ENCODE assay signal across 25 mouse cellular contexts in genomic region chr6:75539703-75540102, GRCm38 (mm10).
DNase-seq lines count a peak whose midpoint lies in the region; ATAC-seq and TF ChIP-seq lines count a peak whose summit lies in the region.
"Had no signal": no experiment of that assay in that cellular context is flagged by ENCODE, and none has a peak within 500 bp of the region (broad histone marks: within the 10 kb centered on the region; RNA-seq: fewer than 3 reads in every experiment).

No protein-coding gene starts in this region.

- H3K4me3 ChIP-seq in kidney, embryonic 15.5 days (replicated peaks), result no peak overlapping the region
- H3K4me3 ChIP-seq in kidney, postnatal 0 days (replicated peaks; ENCODE audit: low read depth, low read length), result no peak overlapping the region
- no peak overlapping the region for H3K4me3 ChIP-seq in neural tube, embryonic 15.5 days (replicated peaks)
- H3K4me3 ChIP-seq: embryonic facial prominence, embryonic 10.5 days; embryonic facial prominence, embryonic 12.5 days; forebrain, embryonic 13.5 days had no signal

- H3K9me3 ChIP-seq in kidney, embryonic 15.5 days (replicated peaks), result no peaks in the 10 kb centered on the region
- H3K9me3 ChIP-seq in kidney, postnatal 0 days (replicated peaks; ENCODE audit: low read length), result no peaks in the 10 kb centered on the region
- H3K9me3 ChIP-seq in neural tube, embryonic 15.5 days (replicated peaks), result no peaks in the 10 kb centered on the region
- H3K9me3 ChIP-seq: embryonic facial prominence, embryonic 10.5 days; embryonic facial prominence, embryonic 12.5 days; forebrain, embryonic 13.5 days; G1E had no signal

- no peaks in the 10 kb centered on the region; the same call in 1 of the 2 replicates for H3K4me1 ChIP-seq in kidney, embryonic 15.5 days
- 0 out of 2 replicates have a peak, but pooled peaks cover 4% of the 10 kb centered on the region for H3K4me1 ChIP-seq in kidney, postnatal 0 days (replicated peaks; ENCODE audit: insufficient read depth, low read length)
- peaks cover 5% of the 10 kb centered on the region; the same call in 1 of the 2 replicates for H3K4me1 ChIP-seq in neural tube, embryonic 15.5 days
- H3K4me1 ChIP-seq: embryonic facial prominence, embryonic 10.5 days; embryonic facial prominence, embryonic 12.5 days had no signal

- H3K27ac ChIP-seq in kidney, embryonic 15.5 days, result no peak overlapping the region
- no peak overlapping the region for H3K27ac ChIP-seq in kidney, postnatal 0 days
- H3K27ac ChIP-seq in neural tube, embryonic 15.5 days (replicated peaks), result no peak overlapping the region
- H3K27ac ChIP-seq: embryonic facial prominence, embryonic 10.5 days; embryonic facial prominence, embryonic 12.5 days; forebrain, embryonic 13.5 days had no signal

- 41% methylated on average over 3 of the region's 3 CpGs for WGBS in kidney, embryonic 15.5 days
- 32% methylated on average over 3 of the region's 3 CpGs for WGBS in kidney, postnatal 0 days
- WGBS in neural tube, embryonic 15.5 days, result 50% methylated on average over 3 of the region's 3 CpGs

- no peak for TF ChIP-seq CTCF in kidney, postnatal 0 days (IDR thresholded peaks at IDR 0.05; ENCODE audit: low read depth)

- no peaks in the 10 kb centered on the region for H3K36me3 ChIP-seq in kidney, embryonic 15.5 days
- no peaks in the 10 kb centered on the region for H3K36me3 ChIP-seq in kidney, postnatal 0 days (ENCODE audit: insufficient read depth, low read length)
- H3K36me3 ChIP-seq in neural tube, embryonic 15.5 days, result no peaks in the 10 kb centered on the region
- H3K36me3 ChIP-seq: embryonic facial prominence, embryonic 10.5 days; embryonic facial prominence, embryonic 12.5 days; G1E had no signal

- no peaks in the 10 kb centered on the region for H3K27me3 ChIP-seq in kidney, embryonic 15.5 days
- H3K27me3 ChIP-seq in kidney, postnatal 0 days (ENCODE audit: insufficient read depth, low read length), result no peaks in the 10 kb centered on the region
- H3K27me3 ChIP-seq in neural tube, embryonic 15.5 days (replicated peaks), result no peaks in the 10 kb centered on the region
- H3K27me3 ChIP-seq: CH12.LX; embryonic facial prominence, embryonic 12.5 days; forebrain, embryonic 13.5 days; Patski had no signal

- peak; percentile 10 for DNase-seq in kidney, adult 9 months
- no peak for DNase-seq in kidney, postnatal 36 days
- no peak for DNase-seq in kidney, adult 11 months
- DNase-seq in kidney, postnatal 0 days (ENCODE audit: low spot score), result peak; percentile 68
- DNase-seq in kidney, adult 8-10 months, result no peak
- DNase-seq in neural tube, embryonic 10.5 days (ENCODE audit: extremely low spot score, low spot score), result no peak
- DNase-seq: adrenal gland, adult 8-10 months; adrenal gland, postnatal 14 days; adrenal gland, postnatal 36 days; B cell, adult 2 months; cerebellum, adult 11-12 months; cerebellum, adult 2 months; cerebellum, adult 9-10 months; cerebellum, postnatal 10 days; cerebellum, postnatal 25 days had no signal

- peak; percentile 87 for ATAC-seq in kidney, embryonic 15.5 days (replicated peaks; ENCODE audit: low FRiP score)
- ATAC-seq in kidney, postnatal 0 days (replicated peaks; ENCODE audit: low FRiP score, low read depth), result no peak; the same call in 1 of the 2 replicates
- ATAC-seq in neural tube, embryonic 15.5 days (ENCODE audit: low FRiP score), result peak; percentile 41; the same call in 1 of the 2 replicates
- ATAC-seq: activated CD4-positive, CD25-positive, alpha-beta regulatory T cell, adult 4 months; CD4-positive, CD25-positive, alpha-beta regulatory T cell, adult 4 months; forebrain, embryonic 13.5 days; Patski had no signal

- no peak overlapping the region for H3K4me2 ChIP-seq in kidney, embryonic 15.5 days
- no peak overlapping the region for H3K4me2 ChIP-seq in kidney, postnatal 0 days (ENCODE audit: low read length)
- no peak overlapping the region for H3K4me2 ChIP-seq in neural tube, embryonic 15.5 days
- H3K4me2 ChIP-seq: embryonic facial prominence, embryonic 12.5 days; forebrain, embryonic 13.5 days had no signal

- H3K9ac ChIP-seq in kidney, embryonic 15.5 days, result no peak overlapping the region
- H3K9ac ChIP-seq in kidney, postnatal 0 days (ENCODE audit: low read depth, low read length), result no peak overlapping the region
- no peak overlapping the region for H3K9ac ChIP-seq in neural tube, embryonic 15.5 days (replicated peaks)
- H3K9ac ChIP-seq: embryonic facial prominence, embryonic 12.5 days; forebrain, embryonic 13.5 days had no signal

Comparison
In these comparisons a context has a peak if more than half of its experiments do, and no peak if none do; other contexts are left out.
1. DNase-seq: peak in kidney, adult 9 months (single experiment) and kidney, postnatal 0 days (single experiment); none in kidney, postnatal 36 days (0 of 2), kidney, adult 11 months (single experiment), kidney, adult 8-10 months (0 of 2) and neural tube, embryonic 10.5 days (single experiment).